Mouse (Mus musculus): Measurements from ENCODE around the gene Rictor. TPM values are rescaled to one million over a fixed set of nuclear protein-coding genes. Genes with fewer than 3 reads are reported as not detected.
"Not testable (repeated sequence)": the region's sequence is repeated elsewhere in the genome, so short reads cannot be mapped to it uniquely, and the experiment has no call there.

Gene Rictor
- polyA plus RNA-seq, 1 experiment: 24.4 TPM

DNA sequence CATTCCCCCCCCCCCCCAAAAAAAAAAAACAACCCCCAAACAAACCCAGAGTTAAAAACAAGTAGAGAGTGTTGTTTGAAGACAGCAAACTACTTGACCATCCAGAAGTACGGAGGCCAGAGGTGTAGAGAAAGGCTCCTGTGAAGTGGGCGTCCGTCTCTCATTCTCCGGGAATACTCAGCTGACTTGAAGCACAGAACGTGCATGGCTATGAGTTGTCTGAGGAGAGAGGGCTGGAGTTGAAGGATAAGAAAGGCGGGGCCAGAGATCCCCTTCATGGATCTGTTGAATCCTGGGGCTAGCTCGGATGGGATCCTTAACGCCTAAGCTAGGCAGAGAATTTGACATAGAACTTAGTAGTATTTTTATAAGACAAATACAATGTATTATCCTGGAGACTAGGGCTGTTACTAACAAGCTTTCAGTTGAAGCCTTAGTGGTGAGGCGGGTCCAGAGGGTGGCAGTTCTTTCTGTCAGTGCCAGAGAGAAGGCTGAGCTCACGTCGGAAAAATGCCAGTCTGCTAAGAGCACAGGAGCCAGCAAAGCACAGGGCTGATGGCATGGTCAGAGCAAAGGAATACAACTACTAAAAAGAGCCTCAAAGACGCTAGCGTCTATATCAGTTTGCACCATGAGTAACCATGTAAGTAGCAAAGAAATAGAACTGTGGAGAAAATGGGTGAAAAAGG lies 34.3 kb downstream of the Rictor start:
- no peak for DNase-seq
- Histone ChIP-seq H3K4me1 (ENCODE audit: control insufficient read depth, insufficient read depth, low read length) (no peaks in the 10 kb centered on the region), H3K27me3 (ENCODE audit: control insufficient read depth, insufficient read depth, low read length) (no peaks in the 10 kb centered on the region), H3K4me3 (replicated peaks; ENCODE audit: insufficient read depth, low read depth, low read length) (no peak overlapping the region), H3K27ac (ENCODE audit: insufficient read depth, low read length) (no peak overlapping the region)
- 77% methylated on average over 13 of the region's 13 CpGs for WGBS
- TF ChIP-seq CTCF (IDR thresholded peaks at IDR 0.05; ENCODE audit: borderline replicate concordance, insufficient read depth, low read depth, low read length): no peak
- no peak for TF ChIP-seq POLR2A (IDR thresholded peaks at IDR 0.05; ENCODE audit: borderline replicate concordance, insufficient read depth, low read length)

DNA sequence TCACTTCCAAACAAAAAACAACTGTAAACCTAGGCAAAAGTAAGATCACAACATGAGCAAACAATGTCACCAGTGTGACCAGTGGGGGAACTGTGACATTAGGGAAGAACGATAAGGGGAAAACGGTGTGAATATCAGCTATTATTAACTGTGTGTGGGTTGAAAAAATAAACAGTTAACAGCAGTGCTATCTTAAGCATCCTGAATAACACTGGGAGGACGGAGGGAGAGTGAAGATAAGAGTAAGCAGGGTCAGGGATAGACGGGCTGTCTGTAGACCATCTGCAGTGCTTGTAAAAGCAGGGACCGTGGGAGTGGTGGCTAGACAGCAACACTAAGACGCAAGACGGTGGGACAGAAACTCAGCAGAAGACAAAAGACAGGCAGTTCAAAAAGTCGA lies 35.5 kb downstream of the Rictor start:
- Histone ChIP-seq H3K4me3 (replicated peaks; ENCODE audit: insufficient read depth, low read depth, low read length) (no peak overlapping the region), H3K27ac (ENCODE audit: insufficient read depth, low read length) (no peak overlapping the region), H3K4me1 (ENCODE audit: control insufficient read depth, insufficient read depth, low read length) (no peaks in the 10 kb centered on the region), H3K27me3 (ENCODE audit: control insufficient read depth, insufficient read depth, low read length) (no peaks in the 10 kb centered on the region)
- TF ChIP-seq POLR2A (IDR thresholded peaks at IDR 0.05; ENCODE audit: borderline replicate concordance, insufficient read depth, low read length) (no peak), CTCF (IDR thresholded peaks at IDR 0.05; ENCODE audit: borderline replicate concordance, insufficient read depth, low read depth, low read length) (no peak)
- WGBS: 77% methylated on average over 8 of the region's 8 CpGs
- DNase-seq: no peak

DNA sequence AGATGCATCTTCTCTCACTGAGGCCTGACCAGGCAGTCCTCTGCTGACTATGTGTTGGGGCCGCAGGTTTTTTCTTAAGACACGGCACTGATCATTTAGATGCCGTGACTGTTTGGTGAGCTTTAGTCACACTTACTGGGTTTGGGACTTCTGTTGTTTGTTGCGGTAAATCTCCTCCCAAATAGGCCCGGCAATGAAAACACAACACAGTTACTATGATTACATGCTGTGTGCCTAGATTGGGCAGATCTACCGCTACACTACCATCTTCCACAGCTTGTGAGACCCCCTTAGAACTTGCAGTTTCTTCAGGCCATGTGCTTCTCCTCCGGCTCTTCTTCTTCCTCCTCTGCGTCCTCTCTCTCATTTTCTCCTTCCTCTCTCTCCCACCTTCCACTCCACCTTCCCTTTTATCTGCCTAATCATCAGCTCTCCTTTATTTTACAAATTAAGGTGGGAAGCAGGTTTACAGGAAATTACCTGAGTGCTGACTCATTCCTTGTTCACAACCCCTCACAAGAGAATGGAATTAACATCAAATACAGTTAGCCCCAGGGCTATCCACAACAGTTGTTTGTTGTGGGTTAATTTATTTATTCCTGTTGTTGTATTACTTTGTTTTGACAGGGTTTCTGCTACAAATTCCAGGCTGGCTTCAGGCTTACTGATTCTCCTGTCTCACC lies 38.3 kb downstream of the Rictor start:
- 83% methylated on average over 8 of the region's 8 CpGs for whole genome bisulfite sequencing
- H3K27ac ChIP-seq (ENCODE audit: insufficient read depth, low read length); DNase-seq: not testable (repeated sequence)

DNA sequence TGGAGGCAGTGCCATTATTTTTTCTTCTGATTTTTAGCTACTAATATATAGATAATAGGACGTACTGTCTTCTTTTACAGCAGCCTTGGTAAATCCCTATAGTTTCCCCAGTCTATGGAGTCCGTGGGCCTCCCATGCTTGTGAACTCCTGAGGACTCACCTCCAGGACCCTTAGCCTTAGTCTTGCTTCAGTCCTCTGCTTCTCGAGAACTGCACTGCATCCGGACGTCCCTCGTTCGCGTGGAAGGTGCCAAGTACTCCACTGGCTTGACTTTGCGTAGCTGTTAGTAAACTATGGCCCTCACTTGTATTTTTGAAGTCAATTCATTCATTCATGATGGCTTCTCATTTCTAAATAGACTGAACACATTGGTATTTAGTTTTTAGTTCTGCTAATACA lies 38.8 kb downstream of the Rictor start:
- 92% methylated on average over 9 of the region's 9 CpGs for WGBS
- no peak for TF ChIP-seq CTCF (IDR thresholded peaks at IDR 0.05; ENCODE audit: borderline replicate concordance, insufficient read depth, low read depth, low read length)
- no peak for TF ChIP-seq POLR2A (IDR thresholded peaks at IDR 0.05; ENCODE audit: borderline replicate concordance, insufficient read depth, low read length)
- no peaks in the 10 kb centered on the region for H3K27me3 ChIP-seq (ENCODE audit: control insufficient read depth, insufficient read depth, low read length)

More for the DNA sequence above, 38.3 kb downstream of the Rictor start:
- H3K4me1 ChIP-seq (ENCODE audit: control insufficient read depth, insufficient read depth, low read length); H3K4me3 ChIP-seq (replicated peaks; ENCODE audit: insufficient read depth, low read depth, low read length); H3K27me3 ChIP-seq (ENCODE audit: control insufficient read depth, insufficient read depth, low read length): not testable (repeated sequence)

DNA sequence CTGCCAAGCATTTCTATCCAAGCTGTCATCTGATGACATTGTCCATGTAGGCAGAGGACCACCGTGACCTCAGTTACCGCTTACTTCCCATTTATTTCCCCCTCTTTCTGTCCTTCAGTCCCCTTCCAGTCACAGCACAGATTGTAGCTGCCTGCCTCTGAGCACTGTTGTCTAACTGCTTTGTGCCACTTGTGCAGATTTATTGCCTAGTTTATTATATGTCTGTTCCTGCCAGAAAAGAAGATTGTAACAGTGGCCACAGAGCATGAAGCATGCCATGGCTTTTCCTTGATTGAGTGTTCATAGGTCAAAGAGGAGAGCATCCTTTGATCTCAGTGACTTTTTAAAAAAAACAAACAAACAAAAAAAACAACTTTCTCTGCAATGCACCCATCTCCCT lies 46.2 kb downstream of the Rictor start:
- no peak for TF ChIP-seq POLR2A (IDR thresholded peaks at IDR 0.05; ENCODE audit: borderline replicate concordance, insufficient read depth, low read length)
- TF ChIP-seq CTCF (IDR thresholded peaks at IDR 0.05; ENCODE audit: borderline replicate concordance, insufficient read depth, low read depth, low read length): no peak
- no peak for DNase-seq
- no peaks in the 10 kb centered on the region for H3K4me1 ChIP-seq (ENCODE audit: control insufficient read depth, insufficient read depth, low read length)
- no peak overlapping the region for H3K27ac ChIP-seq (ENCODE audit: insufficient read depth, low read length)
- WGBS: 98% methylated on average over 2 of the region's 2 CpGs
- H3K27me3 ChIP-seq (ENCODE audit: control insufficient read depth, insufficient read depth, low read length): no peaks in the 10 kb centered on the region
- H3K4me3 ChIP-seq (replicated peaks; ENCODE audit: insufficient read depth, low read depth, low read length): no peak overlapping the region

More for the DNA sequence above, 38.8 kb downstream of the Rictor start:
- H3K4me3 ChIP-seq (replicated peaks; ENCODE audit: insufficient read depth, low read depth, low read length): no peak overlapping the region
- DNase-seq: no peak
- no peak overlapping the region for H3K27ac ChIP-seq (ENCODE audit: insufficient read depth, low read length)
- H3K4me1 ChIP-seq (ENCODE audit: control insufficient read depth, insufficient read depth, low read length): no peaks in the 10 kb centered on the region

DNA sequence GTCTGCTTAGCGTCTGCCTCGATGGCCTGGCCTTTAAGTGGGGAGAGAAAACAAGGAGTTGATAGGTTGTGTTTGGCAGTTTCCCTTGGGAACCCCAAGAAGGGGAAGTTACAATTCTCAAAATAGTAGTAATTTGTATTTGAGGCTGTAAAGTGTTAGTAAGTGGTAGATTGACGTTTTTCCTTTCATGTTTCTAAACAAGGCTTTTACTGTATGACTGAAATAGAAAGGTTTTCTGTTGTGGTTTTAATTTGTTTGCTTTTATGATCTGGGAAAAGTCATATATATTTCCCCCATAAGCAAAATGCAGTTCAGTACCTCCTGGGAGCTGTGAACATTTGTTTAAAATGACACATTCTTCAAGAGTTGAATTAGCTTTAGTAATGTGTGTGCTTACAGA lies 64.1 kb downstream of the Rictor start:
- no peak for DNase-seq
- 91% methylated on average over 3 of the region's 3 CpGs for WGBS

DNA sequence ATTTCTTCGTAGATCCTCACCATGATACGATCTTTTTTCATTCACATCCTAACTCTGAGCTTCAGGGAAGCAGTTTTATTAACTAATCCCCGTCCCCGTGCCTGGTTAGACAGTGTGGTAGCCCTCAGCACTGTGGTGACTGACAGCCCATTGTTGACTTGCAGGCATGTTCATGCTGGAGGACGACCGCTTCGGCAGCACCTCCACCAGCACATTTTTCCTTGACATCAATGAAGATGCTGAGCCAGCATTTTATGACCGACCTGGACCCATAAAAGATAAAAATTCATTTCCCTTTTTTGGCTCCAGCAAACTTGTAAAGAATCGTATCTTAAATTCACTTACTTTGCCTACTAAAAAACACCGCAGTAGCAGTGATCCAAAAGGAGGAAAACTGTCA lies 78.0 kb downstream of the Rictor start:
- WGBS: 93% methylated on average over 10 of the region's 10 CpGs

More for the DNA sequence above, 64.1 kb downstream of the Rictor start:
- Histone ChIP-seq H3K27me3 (ENCODE audit: control insufficient read depth, insufficient read depth, low read length) (no peaks in the 10 kb centered on the region), H3K4me1 (ENCODE audit: control insufficient read depth, insufficient read depth, low read length) (no peaks in the 10 kb centered on the region), H3K27ac (ENCODE audit: insufficient read depth, low read length) (no peak overlapping the region), H3K4me3 (replicated peaks; ENCODE audit: insufficient read depth, low read depth, low read length) (no peak overlapping the region)
- no peak for TF ChIP-seq CTCF (IDR thresholded peaks at IDR 0.05; ENCODE audit: borderline replicate concordance, insufficient read depth, low read depth, low read length)
- no peak for TF ChIP-seq POLR2A (IDR thresholded peaks at IDR 0.05; ENCODE audit: borderline replicate concordance, insufficient read depth, low read length)

DNA sequence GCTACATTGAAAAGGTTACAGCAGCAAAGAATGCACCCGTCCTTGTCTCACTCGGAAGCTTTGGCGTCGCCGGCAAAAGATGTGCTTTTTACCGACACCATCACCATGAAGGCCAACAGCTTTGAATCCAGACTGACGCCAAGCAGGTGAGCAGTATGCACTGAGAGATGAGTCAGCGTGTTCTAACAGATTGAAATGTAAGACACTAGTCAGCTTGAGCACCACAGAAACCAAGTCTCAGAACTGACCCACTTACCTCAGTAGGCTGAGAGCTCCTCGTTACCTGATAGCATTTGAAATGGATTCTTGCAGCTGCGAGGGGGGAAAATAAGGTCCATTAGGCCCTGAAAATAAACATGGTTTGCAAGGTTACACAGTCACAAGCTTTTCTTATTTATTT lies 79.1 kb downstream of the Rictor start:
- no peak for TF ChIP-seq POLR2A (IDR thresholded peaks at IDR 0.05; ENCODE audit: borderline replicate concordance, insufficient read depth, low read length)
- TF ChIP-seq CTCF (IDR thresholded peaks at IDR 0.05; ENCODE audit: borderline replicate concordance, insufficient read depth, low read depth, low read length): no peak
- H3K4me1 ChIP-seq (ENCODE audit: control insufficient read depth, insufficient read depth, low read length): no peaks in the 10 kb centered on the region
- DNase-seq: no peak
- no peaks in the 10 kb centered on the region for H3K27me3 ChIP-seq (ENCODE audit: control insufficient read depth, insufficient read depth, low read length)
- H3K27ac ChIP-seq (ENCODE audit: insufficient read depth, low read length): no peak overlapping the region
- WGBS: 95% methylated on average over 10 of the region's 10 CpGs
- H3K4me3 ChIP-seq (replicated peaks; ENCODE audit: insufficient read depth, low read depth, low read length): no peak overlapping the region

More for the DNA sequence above, 78.0 kb downstream of the Rictor start:
- Histone ChIP-seq H3K27me3 (ENCODE audit: control insufficient read depth, insufficient read depth, low read length) (no peaks in the 10 kb centered on the region), H3K4me3 (replicated peaks; ENCODE audit: insufficient read depth, low read depth, low read length) (no peak overlapping the region), H3K27ac (ENCODE audit: insufficient read depth, low read length) (no peak overlapping the region), H3K4me1 (ENCODE audit: control insufficient read depth, insufficient read depth, low read length) (no peaks in the 10 kb centered on the region)
- DNase-seq: no peak
- TF ChIP-seq POLR2A (IDR thresholded peaks at IDR 0.05; ENCODE audit: borderline replicate concordance, insufficient read depth, low read length): no peak
- TF ChIP-seq CTCF (IDR thresholded peaks at IDR 0.05; ENCODE audit: borderline replicate concordance, insufficient read depth, low read depth, low read length): no peak
